Mouse (Mus musculus): ENCODE measurements around the gene Eml5. TPM values are rescaled to one million over a fixed set of nuclear protein-coding genes. Genes with fewer than 3 reads are reported as not detected.

Gene Eml5
- polyA plus RNA-seq, 1 experiment from 2014 or later = 3.4 TPM

GRCm38 (mm10) chr12:98896761-98897160 is 4.5 kb downstream of the Eml5 start:
- 47% methylated on average over 1 of the region's 1 CpGs for WGBS
- no peak overlapping the region for H3K4me3 ChIP-seq (ENCODE audit: low read length)
- ATAC-seq (ENCODE audit: low FRiP score, low TSS enrichment) = no peak

GRCm38 (mm10) chr12:98884515-98884914 is 16.8 kb downstream of the Eml5 start:
- Histone ChIP-seq H3K9ac (replicated peaks; ENCODE audit: low read length) (no peak overlapping the region), H3K4me2 (replicated peaks; ENCODE audit: low read depth, low read length) (no peak overlapping the region), H3K36me3 (ENCODE audit: insufficient read depth, low read length) (no peaks in the 10 kb centered on the region), H3K27ac (ENCODE audit: low read length) (no peak overlapping the region), H3K27me3 (ENCODE audit: insufficient read depth, low read length) (no peaks in the 10 kb centered on the region), H3K4me3 (ENCODE audit: low read length) (no peak overlapping the region), H3K4me1 (ENCODE audit: insufficient read depth, low read length) (no peaks in the 10 kb centered on the region), H3K9me3 (ENCODE audit: low read length) (no peaks in the 10 kb centered on the region)
- WGBS = 6% methylated on average over 1 of the region's 1 CpGs
- ATAC-seq (ENCODE audit: low FRiP score, low TSS enrichment) = no peak

More at GRCm38 (mm10) chr12:98896761-98897160, 4.5 kb downstream of the Eml5 start:
- Histone ChIP-seq H3K36me3 (ENCODE audit: insufficient read depth, low read length) (no peaks in the 10 kb centered on the region), H3K27ac (ENCODE audit: low read length) (no peak overlapping the region), H3K4me1 (ENCODE audit: insufficient read depth, low read length) (peaks cover 5% of the 10 kb centered on the region; the same call in 1 of the 2 replicates), H3K9ac (replicated peaks; ENCODE audit: low read length) (no peak overlapping the region), H3K4me2 (replicated peaks; ENCODE audit: low read depth, low read length) (no peak overlapping the region), H3K27me3 (ENCODE audit: insufficient read depth, low read length) (peaks cover 15% of the 10 kb centered on the region), H3K9me3 (ENCODE audit: low read length) (no peaks in the 10 kb centered on the region)

- H3K36me3 ChIP-seq (ENCODE audit: insufficient read depth, low read length) = no peaks in the 10 kb centered on the region
- H3K9ac ChIP-seq (replicated peaks; ENCODE audit: low read length) = no peak overlapping the region
- no peak for ATAC-seq (ENCODE audit: low FRiP score, low TSS enrichment)
- H3K4me1 ChIP-seq (ENCODE audit: insufficient read depth, low read length) = no peaks in the 10 kb centered on the region
- no peak overlapping the region for H3K4me3 ChIP-seq (ENCODE audit: low read length)
- WGBS = 52% methylated on average over 5 of the region's 5 CpGs
- no peak overlapping the region for H3K4me2 ChIP-seq (replicated peaks; ENCODE audit: low read depth, low read length)
- no peaks in the 10 kb centered on the region for H3K9me3 ChIP-seq (ENCODE audit: low read length)
- H3K27me3 ChIP-seq (ENCODE audit: insufficient read depth, low read length) = no peaks in the 10 kb centered on the region
- H3K27ac ChIP-seq (ENCODE audit: low read length) = no peak overlapping the region
These were observed 19.5 kb downstream of the Eml5 start for GRCm38 (mm10) chr12:98881796-98882195.

GRCm38 (mm10) chr12:98878693-98879092 is 22.6 kb downstream of the Eml5 start:
- ATAC-seq (ENCODE audit: low FRiP score, low TSS enrichment) = no peak

GRCm38 (mm10) chr12:98875216-98875615 is 26.1 kb downstream of the Eml5 start:
- no peak overlapping the region for H3K4me3 ChIP-seq (ENCODE audit: low read length)
- H3K4me2 ChIP-seq (replicated peaks; ENCODE audit: low read depth, low read length) = no peak overlapping the region
- H3K9ac ChIP-seq (replicated peaks; ENCODE audit: low read length) = no peak overlapping the region
- H3K9me3 ChIP-seq (ENCODE audit: low read length) = no peaks in the 10 kb centered on the region
- H3K27me3 ChIP-seq (ENCODE audit: insufficient read depth, low read length) = no peaks in the 10 kb centered on the region
- no peaks in the 10 kb centered on the region for H3K36me3 ChIP-seq (ENCODE audit: insufficient read depth, low read length)
- no peak for ATAC-seq (ENCODE audit: low FRiP score, low TSS enrichment)
- 75% methylated on average over 2 of the region's 2 CpGs for WGBS
- no peaks in the 10 kb centered on the region for H3K4me1 ChIP-seq (ENCODE audit: insufficient read depth, low read length)
- H3K27ac ChIP-seq (ENCODE audit: low read length) = no peak overlapping the region

More at GRCm38 (mm10) chr12:98878693-98879092, 22.6 kb downstream of the Eml5 start:
- WGBS = 70% methylated on average over 1 of the region's 1 CpGs
- no peaks in the 10 kb centered on the region for H3K9me3 ChIP-seq (ENCODE audit: low read length)
- no peak overlapping the region for H3K4me3 ChIP-seq (ENCODE audit: low read length)
- H3K36me3 ChIP-seq (ENCODE audit: insufficient read depth, low read length) = no peaks in the 10 kb centered on the region
- H3K4me1 ChIP-seq (ENCODE audit: insufficient read depth, low read length) = no peaks in the 10 kb centered on the region
- H3K9ac ChIP-seq (replicated peaks; ENCODE audit: low read length) = no peak overlapping the region
- no peak overlapping the region for H3K4me2 ChIP-seq (replicated peaks; ENCODE audit: low read depth, low read length)
- H3K27ac ChIP-seq (ENCODE audit: low read length) = no peak overlapping the region
- no peaks in the 10 kb centered on the region for H3K27me3 ChIP-seq (ENCODE audit: insufficient read depth, low read length)

- 87% methylated on average over 10 of the region's 10 CpGs for WGBS
- H3K36me3 ChIP-seq (ENCODE audit: insufficient read depth, low read length) = no peaks in the 10 kb centered on the region
- H3K27me3 ChIP-seq (ENCODE audit: insufficient read depth, low read length) = no peaks in the 10 kb centered on the region
- no peak overlapping the region for H3K9ac ChIP-seq (replicated peaks; ENCODE audit: low read length)
- no peaks in the 10 kb centered on the region for H3K9me3 ChIP-seq (ENCODE audit: low read length)
- no peak overlapping the region for H3K4me3 ChIP-seq (ENCODE audit: low read length)
- H3K4me2 ChIP-seq (replicated peaks; ENCODE audit: low read depth, low read length) = no peak overlapping the region
- no peak for ATAC-seq (ENCODE audit: low FRiP score, low TSS enrichment)
- no peaks in the 10 kb centered on the region for H3K4me1 ChIP-seq (ENCODE audit: insufficient read depth, low read length)
- H3K27ac ChIP-seq (ENCODE audit: low read length) = no peak overlapping the region
These were observed 28.4 kb downstream of the Eml5 start for GRCm38 (mm10) chr12:98872836-98873235.

GRCm38 (mm10) chr12:98863436-98863835 is 37.8 kb downstream of the Eml5 start:
- Histone ChIP-seq H3K4me1 (ENCODE audit: insufficient read depth, low read length) (no peaks in the 10 kb centered on the region), H3K27ac (ENCODE audit: low read length) (no peak overlapping the region), H3K4me2 (replicated peaks; ENCODE audit: low read depth, low read length) (no peak overlapping the region), H3K4me3 (ENCODE audit: low read length) (no peak overlapping the region), H3K9ac (replicated peaks; ENCODE audit: low read length) (no peak overlapping the region), H3K9me3 (ENCODE audit: low read length) (0 out of 2 replicates have a peak, but pooled peaks cover 4% of the 10 kb centered on the region), H3K27me3 (ENCODE audit: insufficient read depth, low read length) (no peaks in the 10 kb centered on the region), H3K36me3 (ENCODE audit: insufficient read depth, low read length) (no peaks in the 10 kb centered on the region)
- 81% methylated on average over 4 of the region's 4 CpGs for WGBS
- ATAC-seq (ENCODE audit: low FRiP score, low TSS enrichment) = no peak

- H3K27ac ChIP-seq (ENCODE audit: low read length) = no peak overlapping the region
- no peak overlapping the region for H3K4me2 ChIP-seq (replicated peaks; ENCODE audit: low read depth, low read length)
- WGBS = 84% methylated on average over 2 of the region's 2 CpGs
- no peaks in the 10 kb centered on the region for H3K4me1 ChIP-seq (ENCODE audit: insufficient read depth, low read length)
- H3K9me3 ChIP-seq (ENCODE audit: low read length) = 0 out of 2 replicates have a peak, but pooled peaks cover 4% of the 10 kb centered on the region
- ATAC-seq (ENCODE audit: low FRiP score, low TSS enrichment) = no peak
- H3K4me3 ChIP-seq (ENCODE audit: low read length) = no peak overlapping the region
- H3K9ac ChIP-seq (replicated peaks; ENCODE audit: low read length) = no peak overlapping the region
- H3K27me3 ChIP-seq (ENCODE audit: insufficient read depth, low read length) = no peaks in the 10 kb centered on the region
- no peaks in the 10 kb centered on the region for H3K36me3 ChIP-seq (ENCODE audit: insufficient read depth, low read length)
These were observed 41.0 kb downstream of the Eml5 start for GRCm38 (mm10) chr12:98860316-98860715.

GRCm38 (mm10) chr12:98850767-98851166 is 50.5 kb downstream of the Eml5 start:
- Histone ChIP-seq H3K27ac (ENCODE audit: low read length) (no peak overlapping the region), H3K4me1 (ENCODE audit: insufficient read depth, low read length) (no peaks in the 10 kb centered on the region), H3K36me3 (ENCODE audit: insufficient read depth, low read length) (no peaks in the 10 kb centered on the region), H3K9ac (replicated peaks; ENCODE audit: low read length) (no peak overlapping the region), H3K4me3 (ENCODE audit: low read length) (no peak overlapping the region), H3K9me3 (ENCODE audit: low read length) (no peaks in the 10 kb centered on the region), H3K4me2 (replicated peaks; ENCODE audit: low read depth, low read length) (no peak overlapping the region), H3K27me3 (ENCODE audit: insufficient read depth, low read length) (no peaks in the 10 kb centered on the region)
- WGBS = 14% methylated on average over 3 of the region's 3 CpGs
- no peak for ATAC-seq (ENCODE audit: low FRiP score, low TSS enrichment)

- no peak overlapping the region for H3K9ac ChIP-seq (replicated peaks; ENCODE audit: low read length)
- ATAC-seq (ENCODE audit: low FRiP score, low TSS enrichment) = no peak
- no peaks in the 10 kb centered on the region for H3K4me1 ChIP-seq (ENCODE audit: insufficient read depth, low read length)
- no peak overlapping the region for H3K4me2 ChIP-seq (replicated peaks; ENCODE audit: low read depth, low read length)
- H3K4me3 ChIP-seq (ENCODE audit: low read length) = no peak overlapping the region
- H3K9me3 ChIP-seq (ENCODE audit: low read length) = no peaks in the 10 kb centered on the region
- H3K36me3 ChIP-seq (ENCODE audit: insufficient read depth, low read length) = no peaks in the 10 kb centered on the region
- 99% methylated on average over 3 of the region's 3 CpGs for WGBS
- no peak overlapping the region for H3K27ac ChIP-seq (ENCODE audit: low read length)
- H3K27me3 ChIP-seq (ENCODE audit: insufficient read depth, low read length) = no peaks in the 10 kb centered on the region
These were observed 56.5 kb downstream of the Eml5 start for GRCm38 (mm10) chr12:98844774-98845173.

Data from kidney, embryonic 16.5 days (tissue).